Mouse (Mus musculus): ENCODE data around the gene Flnc. TPM values are rescaled to one million over a fixed set of nuclear protein-coding genes. Genes with fewer than 3 reads are reported as not detected.

The Flnc gene
- total RNA-seq, 2 experiments from 2014 or later, result 267 to 438 TPM

DNA sequence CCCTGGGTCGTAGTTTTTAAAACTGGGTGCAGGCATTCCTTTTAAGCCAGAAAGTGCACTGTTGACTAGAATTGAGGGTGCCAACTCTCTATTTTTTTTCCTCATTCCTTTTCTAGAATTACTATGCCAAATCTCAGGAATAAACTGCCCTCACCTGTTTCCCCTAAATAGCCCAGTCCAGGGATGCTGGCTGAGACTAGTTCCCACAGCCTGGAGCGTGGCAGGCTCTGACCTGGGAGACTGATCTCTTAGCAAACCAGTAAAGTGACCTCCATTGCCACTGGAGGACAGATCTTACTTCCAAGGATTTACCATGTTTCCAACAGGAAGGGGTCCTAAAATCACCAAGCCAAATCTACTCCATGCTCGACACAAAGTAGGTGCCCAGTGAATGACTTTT is 35.8 kb downstream of the Flnc start:
- DNase-seq, result no peak
- intact Hi-C loops (cut with DNase I; ENCODE audit: low total_unique reads), result no loop called here

- DNase-seq, result no peak
- intact Hi-C loops (cut with DNase I; ENCODE audit: low total_unique reads), result loop anchor here (5.0 kb wide), 1 partner anchor 74 kb away; the partner anchor contains the start of gene Ccdc136
These were observed 38.1 kb downstream of the Flnc start, which contains the start of gene Atp6v1fnb for GRCm38 (mm10) chr6:29471137-29471536. TSS of gene Atp6v1fnb (plus strand) at chr6:29471437.

DNA sequence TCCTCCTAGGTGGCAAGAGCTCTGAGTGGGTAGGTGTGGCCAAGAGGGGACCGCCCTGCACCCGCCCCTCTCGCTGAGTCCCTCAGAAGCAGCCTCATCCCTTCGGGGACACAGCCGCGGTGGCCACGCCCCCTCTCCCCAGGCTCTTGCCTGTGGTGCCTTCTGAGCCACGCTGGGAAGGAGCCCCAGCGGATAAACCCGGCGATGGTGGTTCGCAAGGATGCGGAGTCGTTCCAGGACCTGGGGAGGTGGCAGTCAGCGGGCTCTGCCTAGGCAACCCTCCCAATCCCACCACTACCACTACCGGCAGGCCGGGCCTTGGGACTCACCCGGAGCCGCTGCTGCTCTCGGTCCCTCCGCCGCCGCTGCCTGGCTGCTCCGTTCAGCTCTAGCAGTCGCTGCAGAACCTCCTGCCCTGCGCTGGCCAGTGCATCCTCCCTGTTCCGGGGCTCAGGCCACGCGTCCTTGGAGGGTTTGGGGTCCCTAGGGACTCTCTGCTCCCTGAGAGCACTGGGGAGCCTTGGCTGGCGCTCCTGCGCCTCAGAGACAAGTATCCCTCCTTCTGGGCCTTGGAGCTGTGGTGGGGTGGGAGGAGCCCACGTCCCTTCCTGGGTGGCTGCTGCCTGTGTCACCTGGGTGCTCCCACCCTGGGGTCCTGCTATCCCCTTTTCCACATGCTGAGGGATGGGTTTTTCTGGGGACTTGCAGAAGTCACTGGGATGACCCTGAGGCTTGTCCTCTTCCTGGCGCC is 41.1 kb downstream of the Flnc start:
- intact Hi-C loops (cut with DNase I; ENCODE audit: low total_unique reads), result loop anchor here (5.0 kb wide), 1 partner anchor 77 kb away; the partner anchor contains the start of gene Ccdc136
- peak; percentile 70 for DNase-seq

DNA sequence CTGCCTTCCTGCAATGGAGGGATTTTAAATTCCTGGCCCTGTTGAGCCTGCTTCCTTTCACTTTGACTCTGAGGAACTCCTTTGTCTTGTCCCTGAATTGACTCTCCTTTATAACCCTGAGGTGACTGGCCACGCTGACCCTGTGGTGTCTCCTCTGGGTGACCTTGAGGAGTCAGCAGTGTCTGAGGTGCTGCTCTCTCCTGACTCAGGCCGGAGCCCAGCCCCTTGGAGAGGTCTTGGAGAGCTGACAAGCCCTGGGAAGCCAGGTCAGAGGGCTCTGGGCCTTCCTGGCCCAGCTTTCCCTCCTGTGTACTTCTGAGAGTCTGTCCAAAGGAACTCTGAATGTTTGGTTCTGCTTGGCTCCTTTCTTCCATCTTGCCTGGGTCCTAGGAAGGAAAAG is 41.7 kb downstream of the Flnc start:
- no peak for DNase-seq
- intact Hi-C loops (cut with DNase I; ENCODE audit: low total_unique reads), result loop anchor here (5.0 kb wide), 1 partner anchor 77 kb away; the partner anchor contains the start of gene Ccdc136

GRCm38 (mm10) chr6:29482691-29483090 is 49.6 kb downstream of the Flnc start:
- no peak for DNase-seq
- intact Hi-C loops (cut with DNase I; ENCODE audit: low total_unique reads), result no loop called here

GRCm38 (mm10) chr6:29484716-29485559 is 51.9 kb downstream of the Flnc start:
- peak; percentile 65 for DNase-seq
- intact Hi-C loops (cut with DNase I; ENCODE audit: low total_unique reads), result no loop called here

DNA sequence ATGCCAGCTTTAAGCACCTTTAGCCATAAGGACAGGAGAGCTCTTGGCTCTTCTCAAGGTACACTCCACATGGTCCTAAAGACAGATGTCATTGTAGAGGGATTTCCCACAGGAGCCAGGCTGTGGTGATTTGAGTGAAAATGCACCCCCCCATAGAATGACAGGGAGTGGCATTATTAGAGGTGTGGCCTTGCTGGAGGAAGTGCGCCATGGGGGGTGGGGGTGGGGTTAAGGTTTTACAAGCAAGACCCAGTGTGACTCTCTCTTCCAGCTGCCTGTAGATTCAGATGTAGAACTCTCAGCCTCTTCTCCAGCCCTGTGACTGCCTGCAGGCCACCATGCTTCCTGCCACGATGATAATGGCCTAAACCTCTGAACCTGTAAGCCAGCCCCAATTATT is 52.9 kb downstream of the Flnc start:
- no peak for DNase-seq
- intact Hi-C loops (cut with DNase I; ENCODE audit: low total_unique reads), result no loop called here

GRCm38 (mm10) chr6:29494101-29494500 is 61.0 kb downstream of the Flnc start:
- intact Hi-C loops (cut with DNase I; ENCODE audit: low total_unique reads), result no loop called here
- DNase-seq, result peak; percentile 40

- no peak for DNase-seq
- intact Hi-C loops (cut with DNase I; ENCODE audit: low total_unique reads), result no loop called here
These were observed 63.2 kb downstream of the Flnc start for GRCm38 (mm10) chr6:29496270-29496669.

DNA sequence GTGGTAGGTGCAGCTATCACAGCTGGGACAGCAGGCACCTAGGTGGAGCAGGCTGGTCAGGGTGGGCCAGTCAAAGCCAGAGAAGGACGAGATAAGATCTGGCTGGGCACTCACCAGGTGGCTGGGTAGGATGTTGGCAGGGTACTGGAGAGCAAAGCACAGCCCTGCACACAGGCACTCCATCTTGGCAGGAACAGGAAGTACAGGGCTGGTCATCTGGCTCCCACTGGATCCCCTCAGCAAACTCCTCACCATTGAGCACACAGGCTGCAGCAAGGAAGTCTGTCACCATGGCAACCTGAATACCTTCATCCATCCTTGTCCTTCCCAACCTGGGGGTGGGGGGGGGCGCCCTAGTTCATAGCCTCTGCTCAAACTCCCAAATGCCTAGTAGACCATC is 64.7 kb downstream of the Flnc start:
- no peak for DNase-seq
- intact Hi-C loops (cut with DNase I; ENCODE audit: low total_unique reads), result no loop called here

DNA sequence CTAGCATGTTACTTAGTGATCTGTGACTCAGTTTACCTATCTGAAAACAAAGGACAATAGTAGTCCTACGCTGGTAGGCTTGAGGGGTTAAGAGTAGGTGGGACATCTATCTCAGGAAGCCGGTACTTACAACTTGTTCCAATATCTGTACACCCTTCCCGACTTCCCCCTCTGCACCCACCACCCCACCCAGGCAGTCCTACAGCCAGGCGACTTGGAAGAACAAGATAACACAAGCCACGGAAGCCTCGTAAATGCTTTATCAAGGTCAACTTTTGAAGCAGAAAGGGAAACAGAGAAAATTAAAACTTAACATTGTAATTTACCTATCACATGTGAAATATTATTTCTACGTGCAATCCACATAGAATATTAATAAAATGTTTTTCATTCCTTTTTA is 67.1 kb downstream of the Flnc start:
- intact Hi-C loops (cut with DNase I; ENCODE audit: low total_unique reads), result no loop called here
- DNase-seq, result no peak

DNA sequence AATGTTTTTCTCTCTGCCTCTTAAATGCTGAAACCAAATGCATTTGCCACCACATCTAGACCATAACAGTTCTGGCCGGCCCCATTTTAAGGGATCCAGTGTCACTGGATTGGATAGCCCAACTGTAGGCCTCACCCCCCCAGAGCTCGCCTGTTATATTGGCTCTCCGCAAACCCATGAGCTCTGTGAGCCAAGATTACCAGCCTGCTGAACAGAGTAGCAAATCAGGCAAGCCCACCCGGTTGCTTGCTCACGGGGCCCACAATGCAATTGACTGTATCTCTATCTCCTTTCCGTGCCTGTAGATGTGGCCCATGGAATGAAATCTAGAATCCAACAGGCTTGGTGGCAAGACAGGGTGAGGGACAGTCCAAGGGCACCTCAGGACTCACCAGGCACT is 67.8 kb downstream of the Flnc start:
- no peak for DNase-seq
- intact Hi-C loops (cut with DNase I; ENCODE audit: low total_unique reads), result no loop called here

- DNase-seq, result no peak
- intact Hi-C loops (cut with DNase I; ENCODE audit: low total_unique reads), result no loop called here
These were observed 68.5 kb downstream of the Flnc start for GRCm38 (mm10) chr6:29501599-29501998.

- intact Hi-C loops (cut with DNase I; ENCODE audit: low total_unique reads), result no loop called here
- DNase-seq, result no peak
These were observed 72.4 kb downstream of the Flnc start for GRCm38 (mm10) chr6:29505493-29505892.

- no peak for DNase-seq
- intact Hi-C loops (cut with DNase I; ENCODE audit: low total_unique reads), result no loop called here
These were observed 73.8 kb downstream of the Flnc start for GRCm38 (mm10) chr6:29506834-29507233.

DNA sequence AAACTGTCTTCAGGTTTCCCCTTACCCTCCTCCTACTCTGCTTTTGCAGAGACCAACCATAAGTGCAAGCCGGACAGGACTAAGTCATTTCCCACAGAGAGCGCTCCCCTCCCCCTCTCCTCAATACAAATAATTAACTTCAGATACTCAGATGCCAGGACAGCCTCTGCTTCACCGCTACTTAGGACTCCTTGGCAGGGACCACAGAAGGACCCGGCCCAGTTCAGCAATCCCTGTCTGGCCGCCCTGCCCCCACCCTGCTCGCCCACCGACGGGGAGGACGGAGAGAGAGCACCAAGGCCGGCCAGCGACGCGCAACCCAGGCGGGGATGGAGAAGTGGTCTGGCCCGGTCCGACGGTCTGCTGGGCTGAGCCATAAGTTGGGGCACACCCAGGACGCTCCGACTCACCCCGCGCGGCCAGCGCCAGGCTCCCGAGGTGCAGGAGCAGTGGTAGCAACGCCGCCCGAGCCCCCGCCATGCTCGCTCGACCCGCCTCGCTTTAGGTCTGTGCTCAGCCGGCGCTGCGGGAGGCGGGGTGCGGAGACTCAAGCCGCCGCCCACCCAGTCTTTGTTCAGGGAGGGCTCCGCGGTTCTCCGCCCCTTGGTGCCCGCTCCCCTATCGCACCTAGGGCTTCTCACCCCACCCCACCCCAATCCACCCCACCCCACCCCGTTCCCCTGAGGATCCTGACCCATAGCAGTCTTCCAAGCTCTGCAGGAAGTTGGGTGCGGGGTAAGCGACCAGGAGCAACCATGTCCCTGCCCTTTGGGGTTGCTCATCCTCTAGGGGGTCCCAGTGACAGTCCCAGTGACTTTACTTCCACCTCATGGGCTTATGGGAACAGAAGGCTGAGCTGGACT is 74.6 kb downstream of the Flnc start, which contains the start of gene Kcp:
Kcp (minus strand) TSS at position 506 of the 863 bp plus-strand sequence.
- DNase-seq, result peak; percentile 46
- intact Hi-C loops (cut with DNase I; ENCODE audit: low total_unique reads), result no loop called here

DNA sequence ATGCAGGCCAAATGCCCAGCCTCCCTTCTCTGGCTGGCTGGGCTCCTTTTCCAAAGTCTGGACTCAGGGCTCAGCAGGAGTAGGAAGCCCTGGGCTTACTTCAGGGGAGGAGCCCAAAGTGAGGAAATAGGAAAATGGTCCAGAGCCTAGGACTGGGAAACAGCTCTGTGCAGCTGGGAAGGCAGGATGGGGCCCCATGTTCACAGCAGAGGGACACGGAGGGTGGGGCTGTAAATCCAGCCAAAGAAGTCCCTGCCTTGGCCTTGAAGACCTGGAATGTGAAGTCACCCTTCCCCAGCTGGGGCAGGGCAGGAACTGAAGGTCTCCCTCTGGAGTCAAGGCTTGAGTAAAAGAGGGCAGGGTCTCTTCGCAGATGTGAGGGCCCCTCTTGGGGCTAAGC is 76.0 kb downstream of the Flnc start:
- intact Hi-C loops (cut with DNase I; ENCODE audit: low total_unique reads), result no loop called here
- peak; percentile 62 for DNase-seq
